Mouse (Mus musculus) testis, postnatal 10 days (tissue): Measurements from ENCODE around the gene Pced1b.
"Not testable (repeated sequence)": the region's sequence is repeated elsewhere in the genome, so short reads cannot be mapped to it uniquely, and the experiment has no call there.

Source experiments
- DNase-seq: peaks from one replicate; pipeline ENCODE4 v3.0.0; 2021; ENCODE audit warnings: low spot score

The Pced1b gene

DNA sequence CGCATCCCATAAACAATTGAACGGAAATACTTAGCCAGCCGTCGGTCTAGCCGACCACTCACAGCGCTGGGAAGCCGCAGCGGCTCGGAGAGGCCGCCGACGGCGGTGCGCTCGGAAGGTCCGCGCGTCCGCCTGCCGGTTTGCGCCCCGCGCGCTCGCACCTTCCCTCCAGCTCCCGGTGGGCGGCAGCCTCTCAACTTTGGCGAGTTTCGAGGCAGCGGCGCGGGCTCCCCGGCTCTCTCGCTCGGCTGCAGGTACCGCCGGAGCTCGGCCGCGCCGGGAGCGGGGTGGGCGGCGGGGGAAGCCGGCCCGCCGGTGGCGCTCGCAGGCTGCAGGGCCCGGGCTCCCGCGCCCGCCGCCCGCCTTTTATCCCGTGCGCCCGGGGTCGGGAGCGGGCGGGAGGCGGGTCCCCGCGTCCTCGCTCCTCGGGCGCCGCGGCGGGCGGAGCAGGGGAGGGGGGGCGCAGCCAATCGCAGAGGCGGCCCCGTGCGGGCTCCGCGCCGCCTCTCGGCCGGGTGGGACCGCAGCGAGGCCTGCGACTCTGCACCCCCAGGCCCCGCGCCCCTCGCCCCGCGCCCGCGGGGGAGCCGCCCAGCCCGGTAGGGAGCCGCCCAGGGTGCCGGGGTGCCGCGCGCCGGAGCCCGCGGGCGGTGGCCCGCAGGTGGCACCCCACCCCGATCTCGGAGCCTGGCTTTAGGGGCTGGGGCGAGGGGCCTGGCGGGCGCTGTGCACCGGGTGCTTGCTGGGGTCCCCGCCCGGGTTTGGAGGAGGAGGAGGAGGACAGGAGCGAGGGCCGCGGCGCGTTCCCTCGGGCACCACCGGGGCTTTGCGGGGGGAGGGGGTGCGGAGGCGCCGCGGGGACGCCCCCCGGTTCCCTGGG, at the start of gene Pced1b, which contains the start of gene Amigo2:
TSS of gene Pced1b (plus strand) at position 197 of the 880 bp plus-strand sequence.
TSS of gene Amigo2 (minus strand) at position 377 of the 880 bp plus-strand sequence.
- peak; percentile 80 for DNase-seq

DNA sequence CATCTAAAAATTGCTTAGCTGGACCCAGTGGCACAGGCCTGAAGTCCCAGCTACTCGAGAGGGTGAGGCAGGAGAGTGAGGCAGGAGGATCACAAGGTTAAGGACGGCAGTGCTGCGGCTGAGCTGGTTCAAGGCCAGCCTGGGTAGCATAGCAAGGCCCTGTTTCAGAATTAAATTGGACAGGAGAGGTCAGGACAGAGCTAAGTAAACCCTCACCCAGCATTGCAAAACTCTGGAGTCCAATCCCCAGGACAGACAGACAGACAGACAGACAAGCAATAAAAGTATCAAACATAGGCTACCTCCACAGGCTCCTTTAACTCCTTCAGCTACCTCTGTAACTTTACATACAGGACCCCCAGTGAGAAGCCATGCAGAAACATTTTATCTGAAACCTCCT, 42.0 kb upstream of the Pced1b start:
- DNase-seq: no peak

DNA sequence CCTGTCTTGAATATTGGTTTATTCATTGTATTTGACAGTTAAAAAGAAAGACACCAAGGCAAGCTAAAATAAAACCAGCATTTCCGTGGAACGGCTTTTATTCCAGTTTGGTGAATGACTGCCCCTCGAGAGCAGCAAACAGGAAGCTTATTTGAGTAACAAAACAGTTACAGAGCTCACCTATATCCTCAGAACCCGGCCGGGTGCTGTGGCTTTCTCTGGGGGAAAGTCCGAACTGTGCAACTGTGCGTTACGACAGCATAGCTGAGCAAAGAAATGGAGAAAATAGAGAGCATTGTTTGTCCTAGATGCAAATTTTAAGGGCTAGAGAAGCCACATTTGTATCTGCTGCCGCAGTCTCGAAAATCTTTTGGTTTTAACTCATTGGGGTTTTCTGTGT, 41.1 kb upstream of the Pced1b start:
- DNase-seq: peak; percentile 23

DNA sequence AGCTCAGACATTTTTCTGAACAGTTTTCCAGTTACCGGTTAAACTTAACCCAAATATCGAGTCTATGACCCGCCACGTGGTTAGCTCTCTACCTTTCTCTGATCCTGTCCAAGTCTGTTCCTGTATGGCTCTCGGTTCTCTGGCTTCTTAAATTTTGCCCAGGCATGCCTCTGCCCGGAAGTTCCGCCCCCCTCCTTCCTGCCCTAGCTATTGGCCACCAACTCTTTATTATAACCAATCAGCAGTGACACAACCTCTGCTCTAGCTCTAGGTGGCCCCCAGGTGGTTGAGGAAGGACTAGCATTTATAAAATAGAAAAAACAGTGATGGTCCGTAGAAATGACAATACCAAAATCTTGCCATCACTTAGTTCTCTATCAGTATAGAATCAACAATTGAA, 40.4 kb upstream of the Pced1b start:
- peak; percentile 46 for DNase-seq

DNA sequence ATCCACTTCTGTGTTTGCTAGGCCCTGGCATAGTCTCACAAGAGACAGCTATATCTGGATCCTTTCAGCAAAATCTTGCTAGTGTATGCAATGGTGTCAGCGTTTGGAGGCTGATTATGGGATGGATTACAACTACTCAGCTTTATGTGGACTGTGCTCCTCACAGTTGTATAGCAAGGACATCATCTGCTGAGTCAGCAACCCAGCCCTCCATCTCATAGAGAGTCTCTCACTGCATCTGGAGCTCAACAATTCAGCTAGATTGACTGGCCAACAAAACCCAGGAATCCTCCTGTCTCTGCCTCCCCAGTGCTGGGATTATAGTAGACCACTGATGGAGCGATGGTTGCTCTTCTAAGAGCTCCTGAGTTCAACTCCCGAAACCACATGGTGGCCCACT, 37.2 kb upstream of the Pced1b start:
- DNase-seq: not testable (repeated sequence)

DNA sequence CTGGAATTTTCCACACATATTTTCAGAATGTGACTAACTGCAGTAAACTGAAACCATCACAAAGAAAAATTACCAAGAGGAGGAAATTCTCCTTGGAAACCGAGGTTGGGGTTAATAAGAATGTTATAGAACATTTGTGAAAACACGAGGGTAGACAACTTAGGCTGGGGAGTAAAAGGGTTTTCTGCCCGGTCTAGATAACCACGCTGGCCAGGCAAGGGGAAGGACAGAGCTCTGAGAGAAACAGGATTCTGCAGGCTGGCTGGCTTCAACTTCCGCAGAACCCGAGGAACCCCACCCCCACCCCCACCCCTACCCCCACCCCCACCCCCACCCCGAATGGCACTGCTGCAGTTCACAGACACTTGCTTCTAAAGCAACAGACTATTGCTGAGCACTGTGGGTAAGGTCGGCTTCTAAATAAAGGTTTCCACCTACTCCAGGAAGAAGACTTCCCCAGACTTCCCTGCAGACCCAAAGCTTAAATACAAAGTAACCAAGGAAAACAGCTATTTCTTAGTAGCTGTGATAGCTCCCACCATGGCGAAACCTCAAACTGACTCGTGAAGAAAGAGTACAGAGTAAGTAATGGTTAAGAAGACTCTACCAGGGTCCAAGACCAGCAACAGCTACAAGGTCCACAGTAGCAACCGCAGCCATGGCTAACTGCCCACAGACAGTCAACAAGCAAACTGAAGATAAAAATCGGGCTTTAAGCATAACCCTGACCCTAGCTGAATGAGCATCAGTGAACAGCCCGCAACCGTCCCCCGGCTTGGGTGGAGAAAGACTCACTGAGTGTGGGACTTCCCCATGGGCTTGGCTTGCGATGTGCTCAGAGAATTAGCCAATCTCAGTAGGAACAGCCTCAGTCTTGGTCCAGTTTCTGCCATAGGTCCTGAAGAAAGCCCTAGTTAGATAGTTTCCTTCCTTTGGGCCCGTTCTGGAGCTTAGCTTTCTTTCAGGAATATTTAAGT, 34.1 kb upstream of the Pced1b start:
- DNase-seq: no peak

DNA sequence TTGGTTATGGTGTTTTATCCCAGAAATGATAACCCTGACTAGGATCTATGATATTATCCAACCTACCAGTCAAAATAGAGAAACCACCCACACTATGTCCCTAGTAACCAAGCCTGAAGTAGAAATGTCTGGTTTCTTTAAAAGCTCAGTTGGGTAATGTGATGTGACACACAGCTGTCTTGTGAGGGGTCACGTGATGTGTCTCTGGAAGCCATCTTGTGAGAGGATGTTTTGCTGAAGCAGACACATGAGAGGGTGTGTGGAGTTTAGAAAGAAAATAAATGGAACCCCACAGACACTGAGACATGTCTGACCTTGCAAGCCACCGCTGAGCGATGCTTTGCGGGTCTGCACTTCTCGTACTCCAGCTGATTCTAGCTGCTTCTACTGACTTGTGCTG, 30.1 kb upstream of the Pced1b start:
- DNase-seq: no peak

DNA sequence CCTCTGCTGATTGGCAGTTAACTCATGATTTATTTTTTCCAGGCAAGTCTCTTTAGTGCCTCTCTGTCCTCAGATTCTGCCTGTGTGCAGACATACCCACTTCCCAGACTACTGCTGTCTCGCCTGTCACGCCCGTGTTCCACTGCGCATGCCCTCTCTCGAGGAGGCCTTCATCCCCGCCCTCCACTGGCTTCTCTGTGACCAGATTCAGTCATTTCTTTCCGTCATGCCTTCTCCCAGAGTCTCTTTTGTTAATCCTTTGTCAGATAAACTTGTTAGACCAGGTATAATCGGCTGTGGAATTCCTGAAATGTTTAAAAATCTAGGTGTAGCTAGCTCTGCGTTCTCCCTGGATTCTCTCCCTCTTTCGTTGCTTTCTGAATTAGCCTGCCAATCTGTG, 23.5 kb upstream of the Pced1b start:
- DNase-seq: no peak

DNA sequence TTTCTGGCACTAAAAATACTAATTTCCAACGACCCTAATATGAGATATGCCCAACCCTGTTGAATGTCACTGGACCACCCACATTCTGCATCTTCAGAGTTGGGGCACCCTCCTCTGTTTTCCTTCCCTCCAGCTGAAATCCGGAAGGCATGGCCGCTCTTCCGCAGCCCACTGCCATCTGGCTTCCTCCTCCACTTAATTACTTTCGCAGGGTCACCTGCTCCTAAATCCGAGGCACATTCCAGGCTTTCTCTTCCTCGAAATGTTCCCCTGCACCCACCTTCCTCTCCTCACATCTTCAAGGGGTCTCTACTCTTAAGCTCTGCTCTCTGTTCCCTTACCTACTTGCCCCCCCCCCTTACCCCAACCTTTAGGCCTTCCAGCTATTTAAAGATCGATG, 22.9 kb upstream of the Pced1b start:
- DNase-seq: no peak

DNA sequence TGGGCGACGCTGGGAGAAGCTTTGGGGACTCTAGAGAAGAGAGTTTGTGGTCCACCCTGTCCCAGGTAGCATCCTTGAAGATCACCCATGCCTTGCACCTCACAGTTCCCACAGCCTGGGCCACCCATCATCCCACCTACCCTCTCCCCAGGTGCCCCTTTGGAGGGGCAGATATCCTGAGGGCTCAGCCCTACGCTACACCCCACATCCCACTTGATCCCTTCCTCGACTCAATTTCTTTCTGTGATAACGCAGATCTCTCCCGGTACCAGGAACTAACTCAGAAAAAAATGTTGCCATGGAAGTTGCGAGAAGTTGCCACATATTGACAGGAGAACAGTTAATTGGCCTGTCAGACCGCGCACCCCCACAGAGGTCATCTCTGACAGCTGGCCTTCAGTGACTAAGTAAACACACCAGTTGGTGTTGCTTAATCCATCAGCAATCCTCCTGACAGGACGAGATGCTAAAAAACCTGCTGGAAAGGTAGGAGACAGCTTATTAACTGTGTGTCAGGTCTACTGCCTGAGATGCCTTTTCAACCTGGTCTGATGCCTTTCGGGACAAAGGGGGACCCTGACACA, 17.3 kb upstream of the Pced1b start:
- DNase-seq: no peak

DNA sequence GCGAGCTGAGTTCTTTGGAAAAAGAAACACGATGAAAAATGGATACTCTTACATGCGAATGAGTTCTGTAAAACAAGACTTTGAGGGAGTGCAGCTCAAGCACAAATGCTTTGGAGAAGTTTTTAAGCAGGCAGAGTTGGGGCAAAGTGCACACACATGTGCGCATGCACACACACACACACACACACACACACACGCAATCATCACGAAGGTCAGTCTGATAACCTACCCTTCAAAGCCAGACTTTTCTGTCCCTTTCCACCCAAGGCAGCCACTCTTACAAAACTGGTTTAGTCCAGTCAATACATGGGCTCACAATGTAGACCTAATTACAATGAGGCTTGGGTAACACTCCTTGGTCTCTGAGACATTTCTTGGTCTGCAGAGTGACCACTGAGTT, 12.8 kb upstream of the Pced1b start:
- no peak for DNase-seq

DNA sequence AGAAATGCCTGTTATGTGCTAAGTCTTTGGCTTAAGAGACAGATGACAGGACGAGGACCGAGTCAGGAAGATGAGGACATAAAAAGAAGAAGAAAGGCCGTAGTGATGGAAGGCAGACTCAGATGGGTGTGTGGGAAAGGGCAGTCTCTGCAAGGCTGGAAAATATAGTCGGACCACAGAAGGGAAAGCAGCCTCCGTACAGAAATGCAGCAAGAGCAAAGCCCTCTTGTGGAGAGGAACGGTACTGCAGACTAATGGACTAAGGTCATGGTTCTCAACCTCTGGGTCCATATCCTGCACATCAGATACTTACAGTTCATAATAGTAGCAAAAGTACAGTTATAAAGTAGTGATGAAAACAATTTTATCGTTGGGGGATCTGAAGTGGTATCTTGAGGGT, 11.7 kb upstream of the Pced1b start:
- DNase-seq: peak; percentile 82

DNA sequence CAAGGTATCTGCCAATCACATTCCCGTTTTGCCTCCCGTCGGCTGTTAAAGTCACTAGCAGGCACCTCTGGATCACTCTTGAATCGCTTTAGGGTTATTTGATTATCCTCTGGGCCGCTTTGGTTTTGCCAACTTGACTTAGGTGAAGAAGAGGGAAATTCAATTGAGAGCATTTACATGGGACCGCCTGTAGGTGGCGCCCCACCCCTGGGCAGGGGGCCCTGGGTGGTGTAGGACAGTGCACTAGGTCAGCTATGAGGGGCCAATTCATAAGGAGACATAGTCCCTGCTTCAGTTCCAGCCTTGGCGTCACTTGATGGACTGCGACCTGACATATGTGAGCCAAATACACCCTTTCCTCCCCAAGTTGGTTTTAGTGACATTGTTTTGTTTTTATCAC, 10.0 kb upstream of the Pced1b start:
- peak; percentile 79 for DNase-seq

DNA sequence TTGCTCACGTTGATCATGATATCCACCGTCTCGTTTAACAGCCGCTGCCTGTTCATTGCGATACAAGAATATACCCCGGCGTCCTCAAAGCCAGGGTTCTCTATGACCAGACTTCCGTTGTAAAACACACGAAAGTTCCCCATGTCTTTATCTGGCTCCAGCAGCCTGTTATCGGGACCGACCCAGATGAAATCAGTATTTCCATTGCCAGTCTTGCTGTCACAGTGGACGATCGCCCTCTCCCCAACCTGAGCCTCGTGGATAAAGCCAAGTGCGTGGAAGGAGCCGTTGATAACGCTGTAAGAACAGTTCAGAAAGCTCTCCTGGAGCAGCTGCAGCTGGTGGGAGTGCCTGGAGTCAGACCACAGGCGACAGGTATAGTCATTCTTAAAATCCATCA, 1.5 kb upstream of the Pced1b start:
- DNase-seq: no peak

DNA sequence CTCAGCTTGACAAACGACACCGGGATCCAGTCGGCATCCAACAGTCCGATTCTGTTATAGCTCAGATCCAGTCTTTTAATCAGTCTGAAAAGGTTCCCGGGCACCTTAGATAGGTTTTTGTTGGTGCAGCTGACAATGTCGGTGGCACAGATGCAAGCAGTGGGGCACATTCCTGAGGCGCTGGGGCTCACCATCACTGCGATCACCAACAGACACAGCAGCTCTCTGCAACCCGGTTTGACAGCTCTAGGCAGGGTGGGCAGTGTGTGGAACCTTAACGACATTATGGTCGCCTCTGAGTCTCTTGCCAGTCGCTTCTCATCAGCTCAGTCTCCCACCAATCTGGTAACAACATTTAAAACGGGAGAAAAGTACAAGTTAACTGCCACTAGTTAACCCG, 651 bp upstream of the Pced1b start:
- DNase-seq: no peak

DNA sequence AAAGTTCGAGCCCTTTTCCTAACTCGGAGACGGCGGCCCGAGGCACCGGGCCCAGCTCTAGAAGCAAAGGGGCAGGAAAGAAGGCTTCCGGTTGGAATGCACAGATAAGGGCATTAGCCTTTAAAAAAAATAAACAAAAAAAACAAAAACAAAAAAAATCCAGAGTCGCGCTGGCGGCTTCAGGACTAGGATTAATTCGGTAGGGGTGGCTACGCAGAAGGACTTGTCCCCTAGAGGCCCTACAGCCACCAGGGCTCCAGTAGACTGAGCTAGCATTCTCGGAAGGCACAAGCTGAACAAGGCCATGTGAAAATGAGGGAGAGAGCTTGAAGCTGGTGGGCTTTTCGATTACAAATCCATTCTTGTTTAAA, 869 bp downstream of the Pced1b start:
- peak; percentile 60 for DNase-seq

DNA sequence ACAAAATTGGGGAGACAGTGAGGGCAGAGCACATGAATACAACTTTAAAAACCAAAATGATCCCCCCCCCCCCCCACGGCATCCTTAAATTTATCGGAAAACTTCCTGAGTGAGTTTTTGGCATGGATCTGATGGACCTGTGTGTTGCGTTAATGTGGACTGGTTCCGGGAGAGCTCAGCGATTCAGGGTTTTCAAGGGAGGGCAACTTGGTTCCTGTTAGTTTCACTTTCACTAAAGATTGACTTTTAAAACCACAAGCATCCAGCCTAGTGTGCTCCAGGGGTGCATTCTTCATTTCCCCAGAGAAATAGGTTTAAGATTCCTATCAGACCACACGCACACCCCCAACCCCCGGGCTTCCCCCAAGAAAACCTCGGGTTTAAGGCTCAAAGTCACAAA, 1.4 kb downstream of the Pced1b start:
- peak; percentile 41 for DNase-seq

DNA sequence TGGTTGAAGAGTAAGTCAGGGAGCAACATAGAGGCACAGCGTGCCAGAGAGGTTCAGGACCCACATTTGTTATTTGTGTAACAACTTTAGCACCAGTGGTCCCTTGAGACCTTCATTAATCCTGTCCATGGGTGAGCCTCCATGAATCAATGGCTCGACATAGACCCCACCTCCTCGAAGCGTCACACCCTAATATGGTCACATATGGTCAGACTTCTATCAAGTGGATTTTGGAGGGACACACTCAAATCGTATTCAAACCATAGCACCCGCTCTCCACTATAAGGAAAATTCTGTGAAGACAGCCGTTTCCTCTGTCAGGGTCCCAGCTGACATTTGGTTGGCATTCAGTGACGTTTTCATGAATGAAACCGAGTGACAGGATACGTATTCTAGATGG, 2.4 kb downstream of the Pced1b start:
- DNase-seq: no peak

DNA sequence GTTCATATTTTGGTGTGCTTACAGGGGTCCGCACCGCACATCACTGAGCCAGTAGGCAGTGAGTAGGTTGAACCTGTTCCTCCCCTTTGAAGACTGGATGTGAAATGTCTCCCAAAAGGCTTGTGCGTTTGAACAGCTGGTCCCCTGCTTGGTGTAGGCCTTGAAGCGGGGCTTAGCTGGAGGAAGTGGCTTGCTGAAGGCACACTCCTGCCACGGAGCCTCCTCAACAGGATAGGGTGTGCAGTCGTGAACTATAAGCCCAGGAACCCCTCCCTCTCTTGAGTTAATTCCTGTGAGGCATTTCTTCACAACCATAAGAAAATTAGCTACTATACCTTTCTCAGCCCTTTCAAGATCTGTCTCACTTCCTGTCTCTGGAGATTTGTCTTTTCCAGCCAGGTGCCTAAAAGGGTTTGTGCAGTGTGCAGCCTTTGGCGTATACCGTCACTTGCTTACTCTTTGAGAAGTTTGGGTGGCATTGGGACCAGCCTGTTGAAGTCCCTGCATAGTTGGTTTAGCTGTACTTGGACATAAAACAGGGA, 5.7 kb downstream of the Pced1b start:
- no peak for DNase-seq

DNA sequence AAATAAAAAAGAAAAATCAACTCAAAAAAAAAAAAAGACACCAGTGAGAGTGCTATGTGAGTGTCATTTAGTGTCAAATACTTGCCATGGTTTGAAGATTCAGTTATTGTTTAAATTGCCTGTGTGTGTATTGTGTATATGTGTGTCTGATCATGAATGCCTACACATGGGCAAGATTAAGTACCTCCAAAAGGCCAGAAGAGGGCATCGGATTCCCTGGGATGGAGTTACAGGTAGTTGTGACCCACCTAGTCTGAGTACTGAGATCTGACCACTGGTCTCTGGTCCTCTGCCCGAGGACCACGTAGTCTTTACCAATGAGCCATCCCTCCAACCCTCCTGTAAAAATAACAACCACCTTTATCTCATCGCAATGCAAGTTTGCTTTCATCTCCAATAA, 7.5 kb downstream of the Pced1b start:
- DNase-seq: no peak

DNA sequence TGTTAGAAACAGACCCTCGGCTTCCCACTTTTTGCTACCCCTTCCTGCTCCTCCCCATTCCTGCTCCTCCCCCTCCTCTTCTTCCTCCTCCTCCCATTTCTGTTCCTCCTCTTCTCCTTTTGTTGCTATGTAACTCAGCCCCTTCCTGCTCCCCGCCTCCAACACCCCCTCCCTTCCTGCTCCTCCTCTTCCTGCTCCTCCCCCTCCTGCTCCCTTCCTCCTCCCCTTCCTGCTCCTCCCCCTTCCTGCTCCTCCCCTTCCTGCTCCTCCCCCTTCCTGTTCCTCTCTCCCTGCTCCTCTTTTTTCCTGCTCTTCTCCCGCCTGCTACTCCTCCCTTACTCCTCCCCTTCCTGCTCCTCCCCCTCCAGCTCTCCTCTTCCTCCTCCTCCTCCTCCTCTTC, 8.9 kb downstream of the Pced1b start:
- no peak for DNase-seq

DNA sequence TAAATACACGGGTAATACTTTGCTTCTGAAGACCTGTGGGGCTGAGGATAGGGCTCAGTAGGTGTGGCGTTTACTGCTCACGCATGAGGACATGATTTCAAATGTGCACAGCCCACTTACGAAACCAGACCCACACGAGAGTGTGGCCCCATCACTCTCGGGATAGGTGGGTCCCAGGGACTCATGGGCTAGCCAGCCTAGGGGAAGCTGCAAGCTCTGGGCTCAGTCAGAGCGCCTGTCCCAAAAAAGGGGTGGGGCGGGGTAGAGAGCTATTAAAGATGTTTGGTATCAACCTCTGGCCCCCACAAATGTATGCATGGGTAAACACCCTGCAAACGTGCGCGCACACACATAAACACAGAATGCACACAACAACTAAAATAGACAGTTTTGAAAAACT, 9.5 kb downstream of the Pced1b start:
- no peak for DNase-seq
